Mouse (Mus musculus) liver, embryonic 14.5 days (tissue): Measurements from ENCODE around the gene Amdhd2. TPM values are rescaled to one million over a fixed set of nuclear protein-coding genes. Genes with fewer than 3 reads are reported as not detected.

ENCODE experiments used
- ATAC-seq: fragments of 200-750 bp; cut with Nextera tagmentation; 2 replicates; pipeline ENCODE4 v1.8.0; 2017; ENCODE audit warnings: moderate number of reproducible peaks, mild to moderate bottlenecking, moderate library complexity; ENCODE audit not compliant: insufficient read depth
- DNase-seq, 3 experiments: peaks; one replicate each; pipeline ENCODE4 v3.0.0-alpha.2; 2012 to 2013; ENCODE audit warnings: low read depth in 3 of 3, low spot score in 3 of 3
- H3K27ac ChIP-seq: fragments of 300-500 bp; sonication (generic); 2 replicates; pipeline ENCODE4 v1.5.1; 2014; ENCODE audit warnings: moderate library complexity, mild to moderate bottlenecking, control low read depth, inconsistent platforms
- H3K27me3 ChIP-seq: fragments of 300-500 bp; sonication (generic); 2 replicates; pipeline ENCODE4 v1.6.1; 2014; ENCODE audit warnings: mild to moderate bottlenecking, low read length, moderate library complexity; ENCODE audit not compliant: control insufficient read depth, insufficient read depth
- H3K36me3 ChIP-seq: fragments of 300-500 bp; sonication (generic); replicated peaks from 2 replicates; pipeline ENCODE4 v1.6.1; 2014; ENCODE audit warnings: low read depth; ENCODE audit not compliant: control insufficient read depth, insufficient read depth
- H3K4me1 ChIP-seq, 2 experiments: fragments of 200-500 bp in 1 of 2; fragments of 300-500 bp in 1 of 2; sonication (generic) in 1 of 2; replicated peaks; 2 replicates each; pipeline ENCODE4 v1.6.1; 2012 to 2014; ENCODE audit warnings: antibody characterized with exemption in 1 of 2, inconsistent platforms in 1 of 2, low read length in 1 of 2; ENCODE audit not compliant: control insufficient read depth in 2 of 2, insufficient read depth in 2 of 2
- H3K4me2 ChIP-seq: fragments of 300-500 bp; sonication (generic); 2 replicates; pipeline ENCODE4 v1.6.1; 2014; ENCODE audit warnings: low read depth, mild to moderate bottlenecking, control low read depth, moderate library complexity
- H3K4me3 ChIP-seq, 2 experiments: fragments of 200-500 bp in 1 of 2; fragments of 300-500 bp in 1 of 2; sonication (generic) in 1 of 2; 2 replicates each; pipeline ENCODE4 v1.5.1; 2012 to 2014; ENCODE audit warnings: low read depth in 2 of 2, low read length in 2 of 2, mild to moderate bottlenecking in 2 of 2, control low read depth in 1 of 2, inconsistent platforms in 1 of 2, moderate library complexity in 1 of 2; ENCODE audit not compliant: insufficient read depth in 1 of 2
- H3K9ac ChIP-seq: fragments of 300-500 bp; sonication (generic); replicated peaks from 2 replicates; pipeline ENCODE4 v1.6.1; 2014; ENCODE audit warnings: mild to moderate bottlenecking, control low read depth, moderate library complexity
- H3K9me3 ChIP-seq: fragments of 300-500 bp; sonication (generic); 2 replicates; pipeline ENCODE4 v1.6.1; 2016; ENCODE audit warnings: low read length, mixed read lengths; ENCODE audit not compliant: control insufficient read depth
- CTCF ChIP-seq: IDR thresholded peaks from 2 replicates; pipeline ENCODE4 v1.5.1; 2016; ENCODE audit warnings: antibody characterized with exemption, low read depth, control low read depth
- EP300 ChIP-seq: IDR thresholded peaks from 2 replicates; pipeline ENCODE4 v1.6.1; 2016; ENCODE audit warnings: antibody characterized with exemption, low read depth
- WGBS: fragments of 180-500 bp; shearing (Covaris S2); extraction: QIAGEN DNeasy Blood & Tissue Kit; methylation state at CpG from one replicate; pipeline ENCODE4 v1.1.7; 2014; ENCODE audit not compliant: insufficient replicate concordance; 5-methylcytosine and 5-hydroxymethylcytosine counted together
- polyA plus RNA-seq, 2 experiments: library from polyadenylated mRNA; depleted of rRNA in 1 of 2; stranded (reverse) in 1 of 2; unstranded in 1 of 2; fragments of >200 nt; fragmentation: Nextera tagmentation in 1 of 2; extraction: Ambion mirVana in 1 of 2; gene quantifications; 2 replicates each; pipeline versions ENCODE4 v1.2.1 to v1.2.3; 2012 to 2014

Gene Amdhd2
- polyA plus RNA-seq, 2 experiments = 11.6 to 17.6 TPM

DNA sequence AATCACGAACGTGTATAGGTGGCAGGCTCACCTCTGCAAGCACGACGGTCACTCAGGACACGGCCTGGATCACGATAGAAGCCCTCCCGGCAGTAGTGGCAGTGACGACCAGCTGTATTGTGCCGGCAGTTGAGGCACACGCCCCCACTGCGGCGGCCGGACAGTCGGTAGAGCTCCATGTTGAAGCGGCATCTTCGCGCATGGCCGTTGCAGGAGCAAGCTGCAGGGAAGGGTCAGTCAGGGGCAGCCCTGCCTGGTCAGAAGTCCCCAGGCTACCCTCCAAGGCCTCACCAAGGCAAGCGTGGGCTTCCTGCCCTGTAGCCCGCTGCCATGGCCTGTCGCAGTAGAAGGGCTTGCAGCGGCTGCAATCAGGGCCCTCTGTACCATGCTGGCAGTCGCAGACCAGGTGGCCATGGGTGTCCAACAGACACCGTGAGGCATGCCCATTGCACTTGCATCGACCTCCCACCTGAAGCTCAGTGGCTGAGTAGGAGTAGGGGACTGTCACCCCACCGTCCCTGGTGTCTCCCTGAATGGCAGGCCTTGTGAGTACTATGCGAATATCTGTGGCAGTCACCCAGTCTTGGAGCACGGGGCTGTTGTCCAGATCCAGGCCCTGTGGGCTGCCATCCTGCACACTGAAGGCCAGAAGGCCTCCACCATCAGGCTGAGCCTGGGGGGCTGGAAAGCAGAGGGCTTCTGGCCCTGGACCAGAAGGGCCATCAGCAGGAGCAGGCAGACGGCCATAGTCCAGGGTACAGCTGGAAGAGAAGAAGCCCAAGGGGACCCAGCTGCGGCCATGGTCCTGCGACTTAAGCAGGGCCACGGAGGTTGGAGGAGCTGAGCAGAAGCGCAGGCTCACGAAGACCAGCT, 44.4 kb upstream of the Amdhd2 start:
- WGBS = 64% methylated on average over 34 of the region's 34 CpGs
- Histone ChIP-seq H3K36me3 (no peaks in the 10 kb centered on the region), H3K9me3 (no peaks in the 10 kb centered on the region), H3K27ac (peak overlapping the region; percentile 95), H3K27me3 (peaks cover 3% of the 10 kb centered on the region; the same call in 1 of the 2 replicates), H3K4me3 (peak overlapping the region; percentile 42 to 67; a peak in 3 of 4 replicates), H3K4me2 (peak overlapping the region; percentile 97), H3K9ac (peak overlapping the region; percentile 76), H3K4me1 (peaks cover 69 to 75% of the 10 kb centered on the region in 2 experiments)
- TF ChIP-seq EP300 = no peak
- ATAC-seq (no peak), DNase-seq (no peak)

DNA sequence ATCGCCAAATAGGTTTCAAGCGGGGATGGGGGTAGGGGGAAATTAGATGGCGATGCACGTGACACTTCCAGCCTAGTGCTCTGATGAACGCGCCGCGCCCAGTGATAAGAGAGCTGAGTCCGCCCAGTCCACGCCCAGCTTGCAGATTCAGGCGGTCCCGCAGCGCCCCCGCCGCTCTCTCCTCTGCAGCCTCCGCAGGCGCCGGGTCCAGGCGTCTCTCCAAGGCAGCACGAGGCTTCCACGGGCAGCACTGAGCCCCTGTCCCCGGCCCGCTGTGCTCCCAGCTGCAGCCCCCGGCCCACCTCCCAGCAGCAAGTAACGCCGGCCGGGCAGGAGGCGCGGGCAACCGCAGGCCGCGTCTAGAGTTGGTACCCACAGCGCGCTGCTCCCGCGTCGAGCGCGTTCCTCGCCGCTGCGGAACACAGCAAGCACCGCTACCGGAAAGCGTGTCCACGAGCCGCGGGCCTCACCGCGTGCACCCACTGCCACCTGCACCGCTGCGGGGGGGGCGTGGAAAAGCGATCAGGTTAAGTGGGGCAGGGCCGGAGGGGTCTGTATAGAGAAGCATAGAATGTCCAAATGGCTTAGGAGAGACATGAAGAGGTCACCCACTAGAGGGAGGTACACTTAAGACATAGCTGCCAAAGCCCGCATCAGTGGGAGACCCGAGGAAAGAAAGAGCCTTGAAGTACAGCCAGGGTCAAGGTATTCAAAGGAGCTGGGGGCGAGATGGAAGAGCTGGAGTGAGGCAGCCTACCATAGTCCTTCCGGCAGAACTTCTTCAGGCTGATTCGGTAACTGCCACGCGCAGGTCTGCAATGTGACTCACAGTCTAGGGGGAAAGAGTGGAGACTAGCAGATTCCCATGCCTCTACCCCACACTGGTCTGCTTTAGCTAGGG, 43.1 kb upstream of the Amdhd2 start:
- Histone ChIP-seq H3K27me3 (no peaks in the 10 kb centered on the region), H3K9ac (peak overlapping the region; percentile 81), H3K4me1 (peaks cover 76 to 78% of the 10 kb centered on the region in 2 experiments), H3K9me3 (no peaks in the 10 kb centered on the region), H3K4me3 (peak overlapping the region; percentile 67 to 70), H3K27ac (peak overlapping the region; percentile 88), H3K36me3 (no peaks in the 10 kb centered on the region; the same call in 1 of the 2 replicates), H3K4me2 (peak overlapping the region; percentile 97)
- 4% methylated on average over 60 of the region's 62 CpGs for WGBS
- ATAC-seq = peak; percentile 42
- peak; percentile 73 to 78 (median 73) for DNase-seq
- TF ChIP-seq EP300 (0 out of 2 replicates have a peak, but pooled peaks have one; percentile 18), CTCF (peak; percentile 54)

DNA sequence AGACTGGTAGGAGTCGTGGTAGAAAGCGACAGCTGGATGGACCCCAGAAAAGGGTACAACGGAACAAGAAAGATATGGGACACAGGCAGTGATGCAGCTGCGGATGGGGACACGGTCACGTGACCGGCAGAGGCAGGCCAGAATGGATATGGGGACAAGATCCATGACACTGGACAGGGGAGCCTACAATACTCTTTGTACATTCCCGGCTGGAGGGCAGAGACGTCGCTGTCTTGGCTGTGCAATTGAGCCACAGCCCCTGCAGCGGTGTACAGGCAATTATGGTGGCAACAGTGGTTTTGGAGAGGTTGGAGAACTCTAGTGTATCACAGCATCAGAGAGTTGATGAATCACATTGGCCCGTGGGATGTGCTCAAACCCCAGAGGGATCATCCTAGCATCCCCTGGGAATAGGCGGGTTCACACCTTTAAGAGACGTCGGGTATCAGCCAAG, 42.4 kb upstream of the Amdhd2 start:
- peak overlapping the region; percentile 81 for H3K9ac ChIP-seq
- WGBS = 6% methylated on average over 15 of the region's 15 CpGs
- no peak for TF ChIP-seq CTCF
- no peak for TF ChIP-seq EP300
- H3K9me3 ChIP-seq = no peaks in the 10 kb centered on the region
- DNase-seq (peak in 1 of 3 experiments; percentile 59), ATAC-seq (peak; percentile 20)
- peak overlapping the region; percentile 67 to 70 for H3K4me3 ChIP-seq
- H3K36me3 ChIP-seq = no peaks in the 10 kb centered on the region; the same call in 1 of the 2 replicates
- H3K27me3 ChIP-seq = no peaks in the 10 kb centered on the region
- peak overlapping the region; percentile 97 for H3K4me2 ChIP-seq
- H3K27ac ChIP-seq = peak overlapping the region; percentile 88
- H3K4me1 ChIP-seq = peaks cover 80 to 82% of the 10 kb centered on the region in 2 experiments

DNA sequence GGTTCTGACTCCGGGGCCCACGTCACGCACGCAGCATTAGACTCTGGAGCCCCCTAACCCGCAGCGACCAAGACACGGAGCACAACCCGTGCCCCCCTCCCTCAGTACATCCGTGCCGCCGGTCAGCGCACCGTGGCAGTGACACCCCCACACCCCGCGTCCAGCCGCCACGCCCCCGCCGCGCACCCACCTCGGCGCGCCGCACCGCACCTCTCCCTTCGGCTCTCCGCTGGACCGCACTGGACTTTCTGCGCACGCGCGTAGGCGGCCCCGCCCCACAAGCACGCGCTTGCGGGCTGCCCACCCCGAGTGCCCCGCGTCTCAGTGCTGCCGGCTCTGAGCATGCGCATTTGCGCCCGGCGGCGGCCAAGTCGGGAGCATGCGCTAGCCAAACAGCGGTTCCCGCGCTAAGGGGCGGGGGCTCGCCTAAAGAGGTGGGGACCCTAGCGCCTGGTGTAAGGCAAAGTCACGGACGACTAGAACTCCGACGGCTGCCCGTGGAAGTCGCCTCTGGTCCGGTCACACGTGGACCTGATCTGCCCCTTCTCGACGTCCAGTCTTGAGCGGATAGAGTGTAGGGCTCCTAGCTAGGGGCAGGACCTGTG, 41.8 kb upstream of the Amdhd2 start, which contains the start of gene Tbc1d24:
Gene Tbc1d24 (minus strand): TSS at position 279 of the 605 bp plus-strand sequence.
- peak; percentile 53 for ATAC-seq
- peak; percentile 81 to 89 (median 86) for DNase-seq
- Histone ChIP-seq H3K27me3 (no peaks in the 10 kb centered on the region), H3K4me3 (peak within 1 kb of the TSS; percentile 67 to 70), H3K36me3 (no peaks in the 10 kb centered on the region; the same call in 1 of the 2 replicates), H3K27ac (peak within 1 kb of the TSS; percentile 92), H3K4me1 (peaks cover 81 to 82% of the 10 kb centered on the region in 2 experiments), H3K9me3 (no peaks in the 10 kb centered on the region), H3K9ac (peak within 1 kb of the TSS; percentile 83), H3K4me2 (peak within 1 kb of the TSS; percentile 97)
- TF ChIP-seq CTCF = no peak
- TF ChIP-seq EP300 = no peak
- WGBS = under 1% methylated on average over 64 of the region's 65 CpGs
